Mouse (Mus musculus) gastrocnemius, postnatal 14 days (tissue): ENCODE results near the gene Exoc6. TPM values are rescaled to one million over a fixed set of nuclear protein-coding genes. Genes with fewer than 3 reads are reported as not detected.
"Not testable (repeated sequence)": the region's sequence is repeated elsewhere in the genome, so short reads cannot be mapped to it uniquely, and the experiment has no call there.

Source experiments
- DNase-seq: peaks from one replicate; pipeline ENCODE4 v3.0.0; 2021; ENCODE audit warnings: mixed read lengths
- intact Hi-C: fragments of 180-260 bp; cut with DNase I; formaldehyde crosslinking; loops from one replicate; pipeline ENCODE4 v1.15.1; 2025; ENCODE audit warnings: low total_unique reads
- total RNA-seq, 2 experiments: library from RNA; stranded (reverse); gene quantifications; 2 replicates each; pipeline ENCODE4 v1.2.3; 2021

The Exoc6 gene
- total RNA-seq, 2 experiments from 2014 or later: 39.4 to 41.9 TPM

GRCm38 (mm10) chr19:37533196-37533595, 17.0 kb upstream of the Exoc6 start:
- DNase-seq: no peak
- intact Hi-C loops: no loop called here

- intact Hi-C loops: no loop called here
- no peak for DNase-seq
These were observed 15.4 kb upstream of the Exoc6 start for GRCm38 (mm10) chr19:37534737-37535365.

GRCm38 (mm10) chr19:37536426-37536825, 13.8 kb upstream of the Exoc6 start:
- intact Hi-C loops: no loop called here
- DNase-seq: no peak

- intact Hi-C loops: no loop called here
- no peak for DNase-seq
These were observed 12.5 kb upstream of the Exoc6 start for GRCm38 (mm10) chr19:37537717-37538116.

GRCm38 (mm10) chr19:37540201-37540600, 10.0 kb upstream of the Exoc6 start:
- intact Hi-C loops: no loop called here
- DNase-seq: no peak

- no peak for DNase-seq
- intact Hi-C loops: no loop called here
These were observed 6.5 kb upstream of the Exoc6 start for GRCm38 (mm10) chr19:37543537-37544326.

- intact Hi-C loops: no loop called here
- DNase-seq: no peak
These were observed 5.7 kb upstream of the Exoc6 start for GRCm38 (mm10) chr19:37544476-37544875.

GRCm38 (mm10) chr19:37545231-37545630, 5.0 kb upstream of the Exoc6 start:
- intact Hi-C loops: no loop called here

GRCm38 (mm10) chr19:37545725-37546124, 4.5 kb upstream of the Exoc6 start:
- intact Hi-C loops: no loop called here
- no peak for DNase-seq

More at GRCm38 (mm10) chr19:37545231-37545630, 5.0 kb upstream of the Exoc6 start:
- DNase-seq: no peak

GRCm38 (mm10) chr19:37546776-37547175, 3.4 kb upstream of the Exoc6 start:
- intact Hi-C loops: no loop called here

GRCm38 (mm10) chr19:37551040-37551566, 885 bp downstream of the Exoc6 start:
- intact Hi-C loops: no loop called here
- no peak for DNase-seq

More at GRCm38 (mm10) chr19:37546776-37547175, 3.4 kb upstream of the Exoc6 start:
- no peak for DNase-seq

GRCm38 (mm10) chr19:37553376-37554265, 3.4 kb downstream of the Exoc6 start:
- intact Hi-C loops: no loop called here
- no peak for DNase-seq

- DNase-seq, intact Hi-C loops: not testable (repeated sequence)
These were observed 4.0 kb downstream of the Exoc6 start for GRCm38 (mm10) chr19:37554266-37554650.

- intact Hi-C loops: no loop called here
- no peak for DNase-seq
These were observed 5.8 kb downstream of the Exoc6 start for GRCm38 (mm10) chr19:37555863-37556566.

- intact Hi-C loops: no loop called here
- no peak for DNase-seq
These were observed 7.7 kb downstream of the Exoc6 start for GRCm38 (mm10) chr19:37557898-37558297.

- intact Hi-C loops: loop anchor here (5.0 kb wide), 1 partner anchor 32 kb away; no protein-coding TSS in a partner anchor
- no peak for DNase-seq
These were observed 9.3 kb downstream of the Exoc6 start for GRCm38 (mm10) chr19:37559286-37560079.

GRCm38 (mm10) chr19:37560080-37560427, 9.8 kb downstream of the Exoc6 start:
- intact Hi-C loops: loop anchor here (5.0 kb wide), 1 partner anchor 33 kb away; no protein-coding TSS in a partner anchor
- DNase-seq: no peak
